Mouse (Mus musculus) stomach, embryonic 16.5 days (tissue): ENCODE data around the gene Ccdc124. TPM values are rescaled to one million over a fixed set of nuclear protein-coding genes. Genes with fewer than 3 reads are reported as not detected.

ENCODE experiments used
- ATAC-seq: fragments of 200-750 bp; cut with Nextera tagmentation; 2 replicates; pipeline ENCODE4 v1.8.0; 2017; ENCODE audit warnings: moderate number of reproducible peaks, moderate TSS enrichment; ENCODE audit not compliant: insufficient read depth, low FRiP score
- H3K27ac ChIP-seq: fragments of 300-500 bp; sonication (generic); 2 replicates; pipeline ENCODE4 v1.5.1; 2014; ENCODE audit warnings: low read length
- H3K27me3 ChIP-seq: fragments of 300-500 bp; sonication (generic); 2 replicates; pipeline ENCODE4 v1.6.1; 2014; ENCODE audit warnings: low read length, control low read depth, mixed read lengths; ENCODE audit not compliant: control insufficient read depth, insufficient read depth
- H3K36me3 ChIP-seq: fragments of 300-500 bp; sonication (generic); 2 replicates; pipeline ENCODE4 v1.6.1; 2014; ENCODE audit warnings: low read length; ENCODE audit not compliant: control insufficient read depth, insufficient read depth
- H3K4me1 ChIP-seq: fragments of 300-500 bp; sonication (generic); 2 replicates; pipeline ENCODE4 v1.6.1; 2014; ENCODE audit warnings: low read length, control low read depth, mixed read lengths; ENCODE audit not compliant: control insufficient read depth, insufficient read depth
- H3K4me2 ChIP-seq: fragments of 300-500 bp; sonication (generic); 2 replicates; pipeline ENCODE4 v1.6.1; 2014; ENCODE audit warnings: low read depth, low read length, mixed read lengths
- H3K4me3 ChIP-seq: fragments of 300-500 bp; sonication (generic); replicated peaks from 2 replicates; pipeline ENCODE4 v1.5.1; 2014; ENCODE audit warnings: mild to moderate bottlenecking, low read length
- H3K9ac ChIP-seq: fragments of 300-500 bp; sonication (generic); 2 replicates; pipeline ENCODE4 v1.6.1; 2014; ENCODE audit warnings: low read length
- H3K9me3 ChIP-seq: fragments of 300-500 bp; sonication (generic); replicated peaks from 2 replicates; pipeline ENCODE4 v1.6.1; 2016; ENCODE audit warnings: low read length, control low read depth; ENCODE audit not compliant: control insufficient read depth
- WGBS: fragments of 180-500 bp; shearing (Covaris S2); extraction: QIAGEN DNeasy Blood & Tissue Kit; methylation state at CpG from one replicate; pipeline ENCODE4 v1.1.7; 2014; 5-methylcytosine and 5-hydroxymethylcytosine counted together
- polyA plus RNA-seq: library from polyadenylated mRNA; unstranded; fragments of >200 nt; fragmentation: Nextera tagmentation; extraction: Ambion mirVana; gene quantifications from 2 replicates; pipeline ENCODE4 v1.2.1, GENCODE M21; 2015

The Ccdc124 gene
- polyA plus RNA-seq, 1 experiment from 2014 or later: 89.6 TPM

DNA sequence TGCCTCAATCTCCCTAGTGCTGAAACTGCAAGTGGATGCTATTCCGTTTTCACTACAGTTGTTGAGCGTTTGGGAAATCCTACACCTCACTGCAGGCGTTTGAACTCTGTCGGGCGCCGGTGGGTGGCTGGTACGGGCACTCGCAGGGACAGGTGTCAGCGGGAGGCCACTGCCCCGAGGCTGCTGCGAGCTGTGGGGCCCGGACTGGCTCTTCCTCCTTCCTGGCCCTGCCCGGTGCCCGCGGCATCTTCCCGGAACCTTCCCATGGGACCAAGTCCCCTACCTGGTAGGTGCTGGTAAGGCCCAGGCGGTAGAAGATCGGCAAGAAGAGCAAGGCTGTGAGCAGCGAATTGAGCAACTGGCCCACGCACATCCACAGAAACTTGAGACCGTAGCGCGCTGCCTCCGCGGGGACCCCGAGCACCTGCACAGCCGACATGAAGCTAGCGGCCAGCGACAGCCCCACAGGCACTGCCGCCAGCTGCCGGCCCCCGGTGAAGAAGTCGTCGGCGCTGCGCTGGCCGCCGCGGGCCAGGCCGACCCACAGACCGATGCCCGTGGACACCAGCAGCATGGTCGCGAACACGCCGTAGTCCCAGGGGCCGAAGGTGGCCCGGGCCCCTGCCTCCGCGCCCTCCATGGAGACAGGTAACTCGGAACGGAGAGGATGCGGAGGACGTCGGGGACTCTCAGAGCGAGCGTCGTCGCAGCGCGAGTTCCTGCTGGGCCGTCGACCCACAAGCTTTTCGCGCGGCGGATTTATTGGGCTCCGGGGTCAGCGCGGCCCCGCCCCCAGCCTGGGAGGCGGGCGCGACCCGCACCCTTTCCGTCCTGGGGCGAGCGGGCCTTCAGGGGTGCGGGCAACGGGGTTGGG, 18.5 kb upstream of the Ccdc124 start, which contains the start of gene Slc5a5:
TSS of gene Slc5a5 (minus strand) at position 736 of the 874 bp plus-strand sequence.
- H3K36me3 ChIP-seq: peaks cover 17% of the 10 kb centered on the region; the same call in 1 of the 2 replicates
- no peaks in the 10 kb centered on the region for H3K9me3 ChIP-seq
- H3K4me1 ChIP-seq: peaks cover 16% of the 10 kb centered on the region
- peaks cover 29% of the 10 kb centered on the region for H3K27me3 ChIP-seq
- peak within 1 kb of the TSS; percentile 41 for H3K4me3 ChIP-seq
- peak within 1 kb of the TSS; percentile 63 for H3K9ac ChIP-seq
- no peak within 1 kb of the TSS for H3K27ac ChIP-seq
- no peak for ATAC-seq
- peak within 1 kb of the TSS; percentile 49 for H3K4me2 ChIP-seq
- 4% methylated on average over 79 of the region's 80 CpGs for WGBS

DNA sequence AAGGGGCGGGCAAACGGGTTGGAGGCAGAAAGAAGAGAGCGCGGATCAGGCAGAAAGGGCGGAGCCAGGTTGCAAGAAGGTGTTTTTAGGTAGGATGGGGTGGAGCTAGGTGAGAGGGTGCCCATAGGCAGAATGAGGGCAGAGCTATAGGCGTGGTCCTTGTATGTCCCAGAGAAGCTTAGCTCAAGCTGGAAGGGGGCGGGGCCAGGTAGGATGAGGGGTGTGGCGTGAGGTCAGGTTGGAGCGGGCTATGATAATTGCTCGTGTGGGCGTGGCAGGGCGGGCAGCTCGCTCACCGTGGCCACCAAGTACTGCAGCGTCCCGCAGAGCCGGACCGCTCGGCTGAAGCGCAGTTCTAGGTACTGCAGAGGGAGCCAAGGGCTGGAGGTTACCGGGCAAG, 17.6 kb upstream of the Ccdc124 start:
- peak overlapping the region; percentile 41 for H3K4me3 ChIP-seq
- no peaks in the 10 kb centered on the region for H3K9me3 ChIP-seq
- 10% methylated on average over 21 of the region's 21 CpGs for WGBS
- peak overlapping the region; percentile 34 for H3K4me2 ChIP-seq
- no peak overlapping the region for H3K27ac ChIP-seq
- peak; percentile 82 for ATAC-seq
- H3K4me1 ChIP-seq: peaks cover 15% of the 10 kb centered on the region
- 0 out of 2 replicates have a peak overlapping the region, but pooled peaks have one; percentile 63 for H3K9ac ChIP-seq
- H3K36me3 ChIP-seq: peaks cover 17% of the 10 kb centered on the region; the same call in 1 of the 2 replicates
- H3K27me3 ChIP-seq: peaks cover 29% of the 10 kb centered on the region

DNA sequence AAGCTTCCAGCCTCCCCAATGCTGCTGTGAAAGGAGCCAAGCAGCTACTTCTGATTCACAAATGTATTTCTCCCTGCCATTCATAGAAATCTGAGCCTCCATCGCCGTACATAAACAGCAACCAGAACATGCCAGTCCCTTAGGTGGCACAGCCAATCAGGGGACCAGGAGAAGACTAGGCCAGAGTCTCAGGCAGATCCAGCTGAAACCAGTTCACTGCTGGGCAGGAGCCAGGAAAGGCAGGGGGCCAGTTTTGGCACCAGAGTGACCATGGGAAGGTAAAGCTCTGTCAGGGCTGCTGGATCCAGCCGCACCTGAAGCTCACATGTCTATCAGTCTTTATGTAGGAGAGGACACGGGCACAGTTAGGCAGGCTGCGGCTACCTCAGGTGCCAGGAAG, 16.9 kb upstream of the Ccdc124 start:
- 93% methylated on average over 5 of the region's 5 CpGs for WGBS
- no peak overlapping the region for H3K4me3 ChIP-seq

DNA sequence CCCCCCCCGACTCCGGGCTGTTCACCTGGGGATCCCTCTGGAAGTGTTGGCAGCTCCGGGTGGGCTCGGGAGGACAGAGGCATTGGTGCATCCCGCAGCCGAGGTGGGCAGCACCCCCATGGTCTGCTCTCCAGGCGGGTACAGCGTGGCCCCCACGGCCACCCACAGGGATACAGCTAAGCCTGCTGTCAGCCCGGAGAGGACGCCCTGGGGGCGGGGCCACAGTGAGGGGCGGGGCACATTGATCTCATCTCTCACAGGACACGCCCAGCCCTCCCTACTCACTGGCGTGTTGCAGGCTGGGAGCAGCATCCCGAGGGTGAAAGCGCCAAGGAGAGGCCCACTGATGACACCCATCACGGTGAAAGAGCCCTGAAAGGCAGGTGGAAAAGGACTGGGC, 13.9 kb upstream of the Ccdc124 start:
- no peak overlapping the region for H3K27ac ChIP-seq
- no peak overlapping the region for H3K4me2 ChIP-seq
- peaks cover 20% of the 10 kb centered on the region for H3K27me3 ChIP-seq
- H3K4me3 ChIP-seq: no peak overlapping the region
- 6% methylated on average over 16 of the region's 18 CpGs for WGBS
- peaks cover 8% of the 10 kb centered on the region for H3K4me1 ChIP-seq
- ATAC-seq: no peak
- no peaks in the 10 kb centered on the region for H3K9me3 ChIP-seq
- no peak overlapping the region for H3K9ac ChIP-seq
- H3K36me3 ChIP-seq: no peaks in the 10 kb centered on the region

More for the DNA sequence above, 16.9 kb upstream of the Ccdc124 start:
- Histone ChIP-seq H3K9me3 (no peaks in the 10 kb centered on the region), H3K9ac (no peak overlapping the region), H3K36me3 (peaks cover 17% of the 10 kb centered on the region; the same call in 1 of the 2 replicates), H3K4me2 (no peak overlapping the region), H3K27ac (no peak overlapping the region), H3K27me3 (peaks cover 29% of the 10 kb centered on the region), H3K4me1 (peaks cover 11% of the 10 kb centered on the region)
- ATAC-seq: no peak

DNA sequence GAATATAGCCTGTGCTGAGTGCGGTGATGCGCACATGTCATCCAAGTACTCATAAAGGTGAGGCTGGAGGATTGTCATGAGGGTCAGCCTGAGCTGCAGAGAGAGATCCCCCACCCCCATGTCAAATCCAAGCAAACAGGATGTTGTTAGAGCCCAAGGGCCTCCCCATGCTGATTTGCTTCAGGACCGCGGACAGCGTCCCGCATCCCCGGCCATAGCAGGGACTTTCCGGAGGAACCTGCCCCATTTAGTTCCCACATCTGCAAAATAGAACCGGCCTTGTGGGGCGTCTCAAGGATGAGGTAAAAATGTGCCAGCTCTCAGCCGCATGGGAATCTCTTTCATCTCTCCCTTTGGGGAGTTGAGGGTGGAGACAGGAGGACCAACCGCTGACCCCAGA, 11.9 kb upstream of the Ccdc124 start:
- H3K9me3 ChIP-seq: no peaks in the 10 kb centered on the region
- 15% methylated on average over 12 of the region's 12 CpGs for WGBS
- H3K27ac ChIP-seq: no peak overlapping the region
- no peak for ATAC-seq
- no peak overlapping the region for H3K4me2 ChIP-seq
- no peak overlapping the region for H3K4me3 ChIP-seq
- H3K36me3 ChIP-seq: no peaks in the 10 kb centered on the region
- H3K4me1 ChIP-seq: no peaks in the 10 kb centered on the region
- H3K9ac ChIP-seq: no peak overlapping the region
- no peaks in the 10 kb centered on the region for H3K27me3 ChIP-seq

DNA sequence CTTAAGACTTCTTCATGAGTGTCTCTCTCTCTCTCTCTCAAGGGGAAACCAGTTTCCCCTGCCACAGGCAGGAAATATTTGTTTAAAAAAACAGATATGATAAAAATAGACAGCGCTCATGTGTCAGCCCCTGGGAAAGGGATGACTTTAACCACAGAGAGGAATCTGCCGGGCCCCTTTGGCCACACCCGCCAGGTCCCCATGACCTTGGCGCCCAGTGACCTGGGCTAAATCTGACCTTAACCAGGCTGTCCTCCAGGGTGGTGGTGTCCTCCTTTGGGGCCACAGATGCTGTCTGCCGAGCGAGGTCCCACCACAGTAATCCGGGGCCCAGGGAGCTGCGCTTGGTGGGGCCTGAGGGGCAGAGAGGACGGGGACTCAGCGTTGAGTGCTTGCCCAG, 10.9 kb upstream of the Ccdc124 start:
- no peak for ATAC-seq
- Histone ChIP-seq H3K9ac (no peak overlapping the region), H3K4me2 (no peak overlapping the region), H3K27me3 (no peaks in the 10 kb centered on the region), H3K36me3 (no peaks in the 10 kb centered on the region), H3K4me1 (no peaks in the 10 kb centered on the region), H3K9me3 (no peaks in the 10 kb centered on the region), H3K4me3 (no peak overlapping the region), H3K27ac (no peak overlapping the region)
- 80% methylated on average over 10 of the region's 10 CpGs for WGBS

DNA sequence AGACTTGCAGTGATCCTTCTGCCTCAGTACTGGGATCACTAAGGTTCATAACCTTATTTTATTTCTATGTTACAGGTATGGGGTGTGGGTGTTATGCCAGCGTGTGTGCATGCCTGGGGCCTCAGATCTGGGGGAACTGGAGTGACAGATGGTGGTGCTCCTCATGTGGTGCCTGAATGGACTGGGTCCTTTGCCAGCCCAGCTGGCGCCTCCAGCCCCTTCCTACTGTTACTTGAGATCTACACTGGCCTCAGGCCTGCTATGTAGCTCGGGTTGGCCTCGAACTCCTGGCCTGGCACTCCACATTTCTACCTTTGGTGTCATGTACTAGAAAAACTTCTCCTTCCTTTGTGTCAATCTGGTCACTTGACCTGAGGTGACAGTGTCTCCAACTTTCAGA, 10.5 kb upstream of the Ccdc124 start:
- H3K27me3 ChIP-seq: no peaks in the 10 kb centered on the region
- no peaks in the 10 kb centered on the region for H3K9me3 ChIP-seq
- ATAC-seq: no peak
- H3K4me3 ChIP-seq: no peak overlapping the region
- H3K9ac ChIP-seq: no peak overlapping the region
- H3K36me3 ChIP-seq: no peaks in the 10 kb centered on the region
- no peak overlapping the region for H3K27ac ChIP-seq
- no peak overlapping the region for H3K4me2 ChIP-seq
- no peaks in the 10 kb centered on the region for H3K4me1 ChIP-seq
- WGBS: 81% methylated on average over 4 of the region's 4 CpGs

DNA sequence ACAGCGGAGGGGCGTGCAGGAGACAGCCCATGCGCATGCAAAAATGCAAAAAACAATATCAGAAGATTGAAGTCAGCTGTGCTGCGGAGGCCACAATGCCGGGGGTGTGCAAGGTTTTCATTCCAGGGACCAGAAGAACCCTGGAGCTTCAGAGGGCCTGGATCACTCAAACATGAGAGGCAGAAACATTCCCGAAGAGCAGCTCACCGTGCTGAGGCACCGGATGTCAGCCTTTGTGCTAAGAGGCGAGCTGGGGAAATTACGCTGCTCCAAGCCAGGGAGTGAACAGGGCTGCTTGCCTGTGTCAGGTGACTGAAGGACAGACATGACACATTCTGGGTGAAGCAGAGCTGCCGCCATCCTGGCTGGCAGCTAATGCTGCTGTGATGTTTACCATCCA, 6.8 kb upstream of the Ccdc124 start:
- no peaks in the 10 kb centered on the region for H3K27me3 ChIP-seq
- no peaks in the 10 kb centered on the region for H3K9me3 ChIP-seq
- H3K4me3 ChIP-seq: no peak overlapping the region
- H3K27ac ChIP-seq: no peak overlapping the region
- H3K36me3 ChIP-seq: no peaks in the 10 kb centered on the region
- peak; percentile 38; the same call in 1 of the 2 replicates for ATAC-seq
- no peak overlapping the region for H3K9ac ChIP-seq
- no peak overlapping the region for H3K4me2 ChIP-seq
- WGBS: 22% methylated on average over 11 of the region's 11 CpGs
- H3K4me1 ChIP-seq: no peaks in the 10 kb centered on the region

DNA sequence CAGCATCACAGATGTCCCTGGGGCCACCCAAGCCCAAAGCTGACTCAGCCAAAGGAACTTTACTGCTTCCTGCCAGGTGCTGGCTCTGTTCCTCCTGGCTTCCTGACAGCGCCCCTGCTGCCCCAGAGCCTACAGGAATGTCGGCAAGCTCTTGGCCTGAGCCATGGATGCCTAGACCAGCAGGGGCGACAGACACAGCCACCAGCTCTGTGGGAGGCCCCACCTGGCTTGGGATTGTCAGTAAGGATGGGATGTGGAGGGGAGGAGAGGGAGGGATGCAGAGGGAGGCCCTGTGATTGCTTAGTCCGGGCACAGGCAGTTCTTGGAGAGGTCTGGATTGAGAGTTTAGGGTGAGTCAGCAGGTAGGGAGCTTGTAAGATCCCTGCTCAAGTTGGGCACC, 6.4 kb upstream of the Ccdc124 start:
- H3K27ac ChIP-seq: no peak overlapping the region
- no peak overlapping the region for H3K4me3 ChIP-seq
- no peak overlapping the region for H3K9ac ChIP-seq
- no peaks in the 10 kb centered on the region for H3K36me3 ChIP-seq
- no peaks in the 10 kb centered on the region for H3K27me3 ChIP-seq
- no peak overlapping the region for H3K4me2 ChIP-seq
- ATAC-seq: no peak
- H3K9me3 ChIP-seq: no peaks in the 10 kb centered on the region
- H3K4me1 ChIP-seq: no peaks in the 10 kb centered on the region
- WGBS: 9% methylated on average over 4 of the region's 4 CpGs
